Mouse (Mus musculus) kidney, embryonic 14.5 days (tissue): ENCODE measurements around the gene Vsir. TPM values are rescaled to one million over a fixed set of nuclear protein-coding genes. Genes with fewer than 3 reads are reported as not detected.
A peak's percentile ranks its signal among the peaks of the same experiment; 100 is the strongest.

Experiments used
- ATAC-seq: fragments of 200-750 bp; cut with Nextera tagmentation; 2 replicates; pipeline ENCODE4 v1.8.0; 2017; ENCODE audit warnings: moderate number of reproducible peaks, mild to moderate bottlenecking, moderate TSS enrichment, moderate library complexity; ENCODE audit not compliant: low FRiP score, low TSS enrichment
- H3K27ac ChIP-seq: fragments of 300-500 bp; sonication (generic); 2 replicates; pipeline ENCODE4 v1.5.1; 2014; ENCODE audit warnings: low read depth, mild to moderate bottlenecking, low read length, moderate library complexity, mixed read lengths
- H3K27me3 ChIP-seq: fragments of 300-500 bp; sonication (generic); 2 replicates; pipeline ENCODE4 v1.6.1; 2014; ENCODE audit warnings: mild to moderate bottlenecking, low read length; ENCODE audit not compliant: control insufficient read depth, insufficient read depth
- H3K36me3 ChIP-seq: fragments of 300-500 bp; sonication (generic); 2 replicates; pipeline ENCODE4 v1.6.1; 2014; ENCODE audit warnings: low read length, mixed read lengths; ENCODE audit not compliant: control insufficient read depth, insufficient read depth
- H3K4me1 ChIP-seq: fragments of 300-500 bp; sonication (generic); 2 replicates; pipeline ENCODE4 v1.6.1; 2014; ENCODE audit warnings: low read length, mixed read lengths; ENCODE audit not compliant: control insufficient read depth, insufficient read depth
- H3K4me2 ChIP-seq: fragments of 300-500 bp; sonication (generic); replicated peaks from 2 replicates; pipeline ENCODE4 v1.6.1; 2014; ENCODE audit warnings: low read depth, mild to moderate bottlenecking, low read length
- H3K4me3 ChIP-seq: fragments of 300-500 bp; sonication (generic); 2 replicates; pipeline ENCODE4 v1.5.1; 2014; ENCODE audit warnings: mild to moderate bottlenecking, low read length
- H3K9ac ChIP-seq: fragments of 300-500 bp; sonication (generic); 2 replicates; pipeline ENCODE4 v1.6.1; 2014; ENCODE audit warnings: low read depth, mild to moderate bottlenecking, low read length, moderate library complexity
- H3K9me3 ChIP-seq: fragments of 300-500 bp; sonication (generic); 2 replicates; pipeline ENCODE4 v1.6.1; 2016; ENCODE audit warnings: low read length; ENCODE audit not compliant: control insufficient read depth
- WGBS: fragments of 180-500 bp; shearing (Covaris S2); extraction: QIAGEN DNeasy Blood & Tissue Kit; methylation state at CpG from one replicate; pipeline ENCODE4 v1.1.7; 2014; 5-methylcytosine and 5-hydroxymethylcytosine counted together
- polyA plus RNA-seq: library from polyadenylated mRNA; unstranded; fragments of >200 nt; fragmentation: Nextera tagmentation; extraction: Ambion mirVana; gene quantifications from 2 replicates; pipeline ENCODE4 v1.2.1, GENCODE M21; 2014

Gene Vsir
- polyA plus RNA-seq, 1 experiment from 2014 or later = 4.6 TPM

GRCm38 (mm10) chr10:60350077-60350804 lies 3.6 kb downstream of the Vsir start:
- H3K4me1 ChIP-seq = peaks cover 30% of the 10 kb centered on the region
- no peak overlapping the region for H3K4me3 ChIP-seq
- H3K27ac ChIP-seq = no peak overlapping the region; the same call in 1 of the 2 replicates
- no peak for ATAC-seq
- no peak overlapping the region for H3K9ac ChIP-seq
- H3K9me3 ChIP-seq = no peaks in the 10 kb centered on the region
- H3K36me3 ChIP-seq = no peaks in the 10 kb centered on the region
- 39% methylated on average over 5 of the region's 5 CpGs for WGBS
- peak overlapping the region; percentile 5; the same call in 1 of the 2 replicates for H3K4me2 ChIP-seq
- no peaks in the 10 kb centered on the region for H3K27me3 ChIP-seq

GRCm38 (mm10) chr10:60350805-60351167 lies 4.1 kb downstream of the Vsir start:
- Histone ChIP-seq H3K4me3 (no peak overlapping the region), H3K36me3 (no peaks in the 10 kb centered on the region), H3K4me1 (peaks cover 30% of the 10 kb centered on the region), H3K9me3 (no peaks in the 10 kb centered on the region), H3K4me2 (peak overlapping the region; percentile 5; the same call in 1 of the 2 replicates), H3K27me3 (no peaks in the 10 kb centered on the region), H3K9ac (no peak overlapping the region), H3K27ac (peak overlapping the region; percentile 59; the same call in 1 of the 2 replicates)
- peak; percentile 47; the same call in 1 of the 2 replicates for ATAC-seq
- 29% methylated on average over 3 of the region's 3 CpGs for WGBS

GRCm38 (mm10) chr10:60351248-60351647 lies 4.6 kb downstream of the Vsir start:
- 36% methylated on average over 2 of the region's 3 CpGs for WGBS
- Histone ChIP-seq H3K27ac (peak overlapping the region; percentile 59), H3K9me3 (no peaks in the 10 kb centered on the region), H3K9ac (no peak overlapping the region), H3K27me3 (no peaks in the 10 kb centered on the region), H3K4me1 (peaks cover 29% of the 10 kb centered on the region), H3K36me3 (no peaks in the 10 kb centered on the region), H3K4me2 (no peak overlapping the region; the same call in 1 of the 2 replicates), H3K4me3 (no peak overlapping the region)
- no peak for ATAC-seq

GRCm38 (mm10) chr10:60351761-60352455 lies 5.3 kb downstream of the Vsir start:
- Histone ChIP-seq H3K4me3 (no peak overlapping the region), H3K4me1 (peaks cover 23% of the 10 kb centered on the region), H3K36me3 (no peaks in the 10 kb centered on the region), H3K4me2 (no peak overlapping the region; the same call in 1 of the 2 replicates), H3K27ac (peak overlapping the region; percentile 59), H3K27me3 (no peaks in the 10 kb centered on the region), H3K9ac (no peak overlapping the region), H3K9me3 (no peaks in the 10 kb centered on the region)
- 21% methylated on average over 7 of the region's 7 CpGs for WGBS
- ATAC-seq = peak; percentile 37

GRCm38 (mm10) chr10:60353241-60354002 lies 6.8 kb downstream of the Vsir start:
- Histone ChIP-seq H3K4me2 (no peak overlapping the region), H3K4me3 (no peak overlapping the region), H3K27me3 (no peaks in the 10 kb centered on the region), H3K9me3 (no peaks in the 10 kb centered on the region), H3K27ac (no peak overlapping the region), H3K4me1 (peaks cover 15% of the 10 kb centered on the region), H3K9ac (no peak overlapping the region), H3K36me3 (no peaks in the 10 kb centered on the region)
- no peak for ATAC-seq
- 67% methylated on average over 5 of the region's 5 CpGs for WGBS

- Histone ChIP-seq H3K9me3 (no peaks in the 10 kb centered on the region), H3K36me3 (no peaks in the 10 kb centered on the region), H3K27me3 (no peaks in the 10 kb centered on the region), H3K9ac (no peak overlapping the region), H3K4me2 (no peak overlapping the region), H3K4me1 (peaks cover 15% of the 10 kb centered on the region), H3K4me3 (no peak overlapping the region), H3K27ac (no peak overlapping the region)
- no peak for ATAC-seq
- WGBS = 86% methylated on average over 4 of the region's 4 CpGs
Measured at GRCm38 (mm10) chr10:60354003-60354325, 7.3 kb downstream of the Vsir start.

GRCm38 (mm10) chr10:60354881-60355677 lies 8.4 kb downstream of the Vsir start:
- Histone ChIP-seq H3K36me3 (no peaks in the 10 kb centered on the region), H3K9me3 (no peaks in the 10 kb centered on the region), H3K4me2 (no peak overlapping the region), H3K9ac (no peak overlapping the region), H3K27ac (no peak overlapping the region; the same call in 1 of the 2 replicates), H3K4me1 (peaks cover 15% of the 10 kb centered on the region), H3K27me3 (no peaks in the 10 kb centered on the region), H3K4me3 (no peak overlapping the region)
- ATAC-seq = no peak
- 56% methylated on average over 11 of the region's 11 CpGs for WGBS

GRCm38 (mm10) chr10:60357441-60357840 lies 10.8 kb downstream of the Vsir start:
- H3K9me3 ChIP-seq = no peaks in the 10 kb centered on the region
- no peak for ATAC-seq
- no peaks in the 10 kb centered on the region for H3K36me3 ChIP-seq
- H3K27me3 ChIP-seq = no peaks in the 10 kb centered on the region
- no peak overlapping the region for H3K4me3 ChIP-seq
- 82% methylated on average over 4 of the region's 4 CpGs for WGBS
- H3K4me2 ChIP-seq = no peak overlapping the region
- H3K27ac ChIP-seq = no peak overlapping the region
- no peak overlapping the region for H3K9ac ChIP-seq
- no peaks in the 10 kb centered on the region; the same call in 1 of the 2 replicates for H3K4me1 ChIP-seq
